22 mouse cellular contexts compared by ENCODE assay signal in genomic region chr4:150528846-150529245, GRCm38 (mm10).
A peak's percentile ranks its signal among the peaks of the same experiment; 100 is the strongest.
DNase-seq lines count a peak whose midpoint lies in the region; ATAC-seq and TF ChIP-seq lines count a peak whose summit lies in the region.
"Had no signal": no experiment of that assay in that cellular context is flagged by ENCODE, and none has a peak within 500 bp of the region (broad histone marks: within the 10 kb centered on the region; RNA-seq: fewer than 3 reads in every experiment).

No protein-coding gene starts in this region.

- peak; percentile 36; the same call in 1 of the 2 replicates for ATAC-seq in kidney, embryonic 14.5 days (ENCODE audit: low FRiP score, low TSS enrichment)
- no peak for ATAC-seq in lung, postnatal 0 days
- ATAC-seq: activated CD4-positive, CD25-positive, alpha-beta regulatory T cell, adult 4 months; forebrain, embryonic 14.5 days; hindbrain, embryonic 16.5 days; Patski had no signal

- H3K4me3 ChIP-seq in kidney, embryonic 14.5 days (ENCODE audit: low read length), result no peak overlapping the region
- no peak overlapping the region for H3K4me3 ChIP-seq in lung, postnatal 0 days (ENCODE audit: low read depth, low read length)
- H3K4me3 ChIP-seq: embryonic facial prominence, embryonic 10.5 days; heart, embryonic 10.5 days; hindbrain, embryonic 12.5 days had no signal

- no peaks in the 10 kb centered on the region for H3K27me3 ChIP-seq in kidney, embryonic 14.5 days (ENCODE audit: control insufficient read depth, insufficient read depth, low read length)
- H3K27me3 ChIP-seq in lung, postnatal 0 days (replicated peaks; ENCODE audit: insufficient read depth, low read length), result no peaks in the 10 kb centered on the region
- H3K27me3 ChIP-seq: CH12.LX; hindbrain, embryonic 12.5 days; Patski had no signal

- peaks cover 11% of the 10 kb centered on the region for H3K4me1 ChIP-seq in kidney, embryonic 14.5 days (ENCODE audit: control insufficient read depth, insufficient read depth, low read length)
- H3K4me1 ChIP-seq in lung, postnatal 0 days (ENCODE audit: insufficient read depth, low read depth, low read length), result no peaks in the 10 kb centered on the region
- H3K4me1 ChIP-seq: embryonic facial prominence, embryonic 10.5 days; heart, embryonic 10.5 days had no signal

- no peak overlapping the region for H3K9ac ChIP-seq in kidney, embryonic 14.5 days (ENCODE audit: low read depth, low read length)
- H3K9ac ChIP-seq in lung, postnatal 0 days (replicated peaks; ENCODE audit: low read depth), result no peak overlapping the region
- H3K9ac ChIP-seq: hindbrain, embryonic 12.5 days had no signal

- no peak for TF ChIP-seq CTCF in lung, postnatal 0 days (IDR thresholded peaks at IDR 0.05)

- H3K36me3 ChIP-seq in kidney, embryonic 14.5 days (ENCODE audit: control insufficient read depth, insufficient read depth, low read length), result peaks cover 3% of the 10 kb centered on the region; the same call in 1 of the 2 replicates
- H3K36me3 ChIP-seq in lung, postnatal 0 days (ENCODE audit: insufficient read depth, low read length), result no peaks in the 10 kb centered on the region

- TF ChIP-seq EP300 in lung, postnatal 0 days (IDR thresholded peaks at IDR 0.05), result no peak

- H3K4me2 ChIP-seq in kidney, embryonic 14.5 days (replicated peaks; ENCODE audit: low read depth, low read length), result no peak overlapping the region
- no peak overlapping the region for H3K4me2 ChIP-seq in lung, postnatal 0 days (replicated peaks; ENCODE audit: low read depth, low read length)
- H3K4me2 ChIP-seq: hindbrain, embryonic 12.5 days had no signal

- DNase-seq in adipocyte (ENCODE audit: low spot score), result peak; percentile 10
- peak; percentile 17 for DNase-seq in kidney, adult 18-20 months
- DNase-seq in kidney, postnatal 10 days, result peak; percentile 24
- no peak for DNase-seq in lung, postnatal 0 days (ENCODE audit: low spot score)
- DNase-seq in left cerebral cortex, adult 11 months (ENCODE audit: low spot score), result no peak
- no peak for DNase-seq in lung, postnatal 25 days (ENCODE audit: low spot score)
- no peak for DNase-seq in urinary bladder, adult 18-20 months (ENCODE audit: low spot score in 2 of 2)
- DNase-seq: adrenal gland, adult 8-10 months; cerebellum, adult 11 months; gastrocnemius, postnatal 36 days; heart, adult 11 months; heart, postnatal 10 days; heart, postnatal 4 days had no signal

- no peaks in the 10 kb centered on the region for H3K9me3 ChIP-seq in kidney, embryonic 14.5 days (ENCODE audit: control insufficient read depth, low read length)
- H3K9me3 ChIP-seq in lung, postnatal 0 days (ENCODE audit: low read length), result no peaks in the 10 kb centered on the region
- H3K9me3 ChIP-seq: embryonic facial prominence, embryonic 10.5 days; heart, embryonic 10.5 days; hindbrain, embryonic 12.5 days had no signal

- H3K27ac ChIP-seq in kidney, embryonic 14.5 days (ENCODE audit: low read depth, low read length), result no peak overlapping the region; the same call in 1 of the 2 replicates
- H3K27ac ChIP-seq in lung, postnatal 0 days (ENCODE audit: low read length), result no peak overlapping the region
- H3K27ac ChIP-seq: embryonic facial prominence, embryonic 10.5 days; heart, embryonic 10.5 days; hindbrain, embryonic 12.5 days had no signal

- WGBS in kidney, embryonic 14.5 days, result 56% methylated on average over 5 of the region's 5 CpGs
- 86% methylated on average over 5 of the region's 5 CpGs for WGBS in lung, postnatal 0 days

Comparison
In these comparisons a context has a peak if more than half of its experiments do, and no peak if none do; other contexts are left out.
1. DNase-seq: peak in adipocyte (single experiment), kidney, adult 18-20 months (single experiment) and kidney, postnatal 10 days (single experiment); none in lung, postnatal 0 days (single experiment), left cerebral cortex, adult 11 months (single experiment), lung, postnatal 25 days (single experiment) and urinary bladder, adult 18-20 months (0 of 2).